Mouse (Mus musculus): ENCODE data around the gene 9330159F19Rik.

DNA sequence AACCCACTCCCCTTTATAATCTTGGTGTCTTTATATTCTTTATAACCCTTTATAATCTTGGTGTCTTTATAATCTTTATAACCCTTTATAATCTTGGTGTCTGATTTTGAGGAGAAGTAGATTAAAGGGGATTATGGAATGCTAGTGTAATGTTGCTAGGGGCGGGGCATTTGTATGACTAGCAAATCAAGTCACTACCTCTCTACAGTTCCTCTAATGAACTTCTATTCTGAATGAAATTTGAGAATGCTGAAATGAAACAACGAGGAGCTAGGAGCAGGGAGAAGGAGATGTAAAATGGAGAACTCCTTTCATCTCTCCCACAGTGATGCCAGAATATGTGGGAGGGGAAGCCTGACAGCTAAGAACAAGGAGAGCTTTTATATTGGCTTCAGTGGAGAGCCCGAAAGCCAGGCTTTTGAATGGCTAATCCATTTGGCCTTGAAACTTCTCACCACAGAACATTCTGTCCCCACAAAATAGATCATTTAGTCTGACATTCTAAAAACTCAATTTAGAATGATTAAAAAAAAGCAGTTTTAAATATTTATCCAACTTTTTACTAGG lies 2.2 kb downstream of the 9330159F19Rik start:
- TF ChIP-seq EP300 (IDR thresholded peaks at IDR 0.05; ENCODE audit: insufficient read depth, low read depth, low read length): no peak
- TF ChIP-seq POLR2A (IDR thresholded peaks at IDR 0.05; ENCODE audit: insufficient read depth, low read depth, low read length): no peak
- no peak for TF ChIP-seq CTCF (IDR thresholded peaks at IDR 0.05)

Data from heart, adult 2 months (tissue).